Mouse (Mus musculus) liver, embryonic 11.5 days (tissue): ENCODE data around the gene Tecta. TPM values are rescaled to one million over a fixed set of nuclear protein-coding genes. Genes with fewer than 3 reads are reported as not detected.

Experiments used
- ATAC-seq: fragments of 200-750 bp; cut with Nextera tagmentation; replicated peaks from 2 replicates; pipeline ENCODE4 v1.8.0; 2017; ENCODE audit warnings: moderate number of reproducible peaks, mild to moderate bottlenecking, moderate TSS enrichment, moderate library complexity; ENCODE audit not compliant: low FRiP score
- DNase-seq: peaks from one replicate; pipeline ENCODE4 v3.0.0-alpha.2; 2017; ENCODE audit warnings: low spot score
- H3K27ac ChIP-seq: fragments of 300-500 bp; sonication (generic); 2 replicates; pipeline ENCODE4 v1.5.1; 2014; ENCODE audit warnings: mild to moderate bottlenecking, low read depth, low read length, control low read depth
- H3K27me3 ChIP-seq: fragments of 300-500 bp; sonication (generic); replicated peaks from 2 replicates; pipeline ENCODE4 v1.6.1; 2014; ENCODE audit warnings: low read length, mixed read lengths; ENCODE audit not compliant: control insufficient read depth, insufficient read depth
- H3K36me3 ChIP-seq: fragments of 300-500 bp; sonication (generic); 2 replicates; pipeline ENCODE4 v1.6.1; 2014; ENCODE audit warnings: mild to moderate bottlenecking, low read length, moderate library complexity, mixed read lengths; ENCODE audit not compliant: control insufficient read depth, insufficient read depth
- H3K4me1 ChIP-seq: fragments of 300-500 bp; sonication (generic); replicated peaks from 2 replicates; pipeline ENCODE4 v1.6.1; 2014; ENCODE audit warnings: low read length, mixed read lengths; ENCODE audit not compliant: control insufficient read depth, insufficient read depth
- H3K4me2 ChIP-seq: fragments of 300-500 bp; sonication (generic); 2 replicates; pipeline ENCODE4 v1.6.1; 2014; ENCODE audit warnings: mild to moderate bottlenecking, control low read depth, moderate library complexity
- H3K4me3 ChIP-seq: fragments of 300-500 bp; sonication (generic); 2 replicates; pipeline ENCODE4 v1.5.1; 2014; ENCODE audit warnings: low read depth, low read length, control low read depth
- H3K9ac ChIP-seq: fragments of 300-500 bp; sonication (generic); 2 replicates; pipeline ENCODE4 v1.6.1; 2014; ENCODE audit warnings: low read depth, low read length, control low read depth
- H3K9me3 ChIP-seq: fragments of 300-500 bp; sonication (generic); 2 replicates; pipeline ENCODE4 v1.6.1; 2016; ENCODE audit warnings: low read length, inconsistent platforms, mixed read lengths; ENCODE audit not compliant: control insufficient read depth
- WGBS: fragments of 180-500 bp; shearing (Covaris S2); extraction: QIAGEN DNeasy Blood & Tissue Kit; methylation state at CpG from one replicate; pipeline ENCODE4 v1.1.7; 2014; 5-methylcytosine and 5-hydroxymethylcytosine counted together
- polyA plus RNA-seq: library from polyadenylated mRNA; unstranded; fragments of >200 nt; fragmentation: Nextera tagmentation; extraction: Ambion mirVana; gene quantifications from 2 replicates; pipeline ENCODE4 v1.2.1, GENCODE M21; 2014

Tecta gene
- polyA plus RNA-seq, 1 experiment from 2014 or later: 0.08 TPM

DNA sequence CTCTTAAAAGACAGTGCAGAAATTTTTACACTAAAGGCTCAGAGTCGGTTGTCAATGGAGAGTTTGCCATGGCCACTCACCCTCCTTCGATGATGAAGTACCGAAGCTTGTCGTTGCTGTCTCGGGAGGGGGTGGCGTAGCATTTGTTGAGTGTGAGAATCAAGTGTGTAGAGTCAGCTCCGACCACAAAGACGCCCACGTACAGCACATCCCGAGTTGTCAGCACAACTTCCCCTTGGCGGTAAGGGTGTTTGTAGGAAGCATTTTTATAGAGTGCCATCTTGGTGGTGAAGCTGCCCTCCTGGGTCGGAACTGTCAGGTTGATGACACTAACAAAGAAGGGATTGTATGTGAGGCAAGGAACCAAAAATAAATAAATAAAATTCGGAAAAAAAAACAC lies 62.7 kb downstream of the Tecta start:
- ATAC-seq (no peak), DNase-seq (no peak)
- Histone ChIP-seq H3K4me1 (no peaks in the 10 kb centered on the region), H3K27ac (no peak overlapping the region), H3K4me3 (no peak overlapping the region), H3K9ac (no peak overlapping the region), H3K27me3 (no peaks in the 10 kb centered on the region), H3K9me3 (no peaks in the 10 kb centered on the region), H3K36me3 (no peaks in the 10 kb centered on the region), H3K4me2 (no peak overlapping the region)
- 72% methylated on average over 13 of the region's 13 CpGs for WGBS

DNA sequence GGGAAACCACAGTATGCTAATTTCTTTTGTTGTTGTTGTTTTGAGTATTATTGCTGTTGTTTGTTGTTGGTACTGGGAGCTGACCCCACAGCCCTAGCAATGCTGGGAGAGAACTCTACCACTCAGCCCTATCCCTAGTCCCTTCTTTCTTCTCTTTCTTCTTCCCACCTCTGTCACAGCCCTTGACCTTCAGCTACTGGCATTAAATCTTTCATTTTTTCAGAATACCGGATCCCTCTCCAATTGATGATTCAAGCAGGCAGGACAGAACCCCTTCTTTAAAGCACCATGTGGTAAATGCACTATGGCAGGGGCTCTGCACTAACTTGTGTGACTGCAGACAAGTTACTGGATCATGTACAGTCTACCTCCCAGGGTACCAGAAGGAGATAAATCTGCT lies 63.2 kb downstream of the Tecta start:
- H3K4me2 ChIP-seq: no peak overlapping the region

GRCm38 (mm10) chr9:42334885-42335284 lies 64.8 kb downstream of the Tecta start:
- Histone ChIP-seq H3K27me3 (no peaks in the 10 kb centered on the region; the same call in 1 of the 2 replicates), H3K36me3 (no peaks in the 10 kb centered on the region), H3K4me2 (no peak overlapping the region), H3K27ac (no peak overlapping the region), H3K4me1 (no peaks in the 10 kb centered on the region), H3K4me3 (no peak overlapping the region), H3K9ac (no peak overlapping the region), H3K9me3 (no peaks in the 10 kb centered on the region)
- DNase-seq: no peak
- 84% methylated on average over 3 of the region's 3 CpGs for WGBS
- ATAC-seq: no peak

More for the DNA sequence above, 63.2 kb downstream of the Tecta start:
- ATAC-seq (no peak), DNase-seq (no peak)
- Histone ChIP-seq H3K36me3 (no peaks in the 10 kb centered on the region), H3K27ac (no peak overlapping the region), H3K27me3 (no peaks in the 10 kb centered on the region), H3K9me3 (no peaks in the 10 kb centered on the region), H3K9ac (no peak overlapping the region), H3K4me3 (no peak overlapping the region), H3K4me1 (no peaks in the 10 kb centered on the region)
- 84% methylated on average over 1 of the region's 1 CpGs for WGBS

DNA sequence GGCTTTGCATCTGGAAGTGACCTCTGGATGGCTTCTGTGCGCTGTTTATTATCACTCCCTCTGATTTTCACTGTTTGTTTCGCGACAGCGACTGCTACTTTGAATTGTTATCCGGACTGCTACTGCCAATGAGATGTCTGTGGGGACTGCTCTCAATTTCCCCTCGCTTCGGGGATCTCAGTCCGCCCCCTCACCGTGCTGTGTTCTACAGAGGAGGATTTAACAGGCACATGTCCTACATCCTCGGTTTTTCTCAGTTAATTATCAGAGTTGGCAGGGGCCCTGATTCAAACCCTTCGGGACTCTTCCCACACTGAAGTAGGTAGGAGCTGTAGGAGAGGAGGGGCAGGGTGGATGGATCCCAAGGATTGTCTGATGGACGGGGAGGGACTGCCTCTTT lies 67.0 kb downstream of the Tecta start:
- no peaks in the 10 kb centered on the region for H3K9me3 ChIP-seq
- no peaks in the 10 kb centered on the region; the same call in 1 of the 2 replicates for H3K27me3 ChIP-seq
- no peak overlapping the region for H3K27ac ChIP-seq
- H3K4me2 ChIP-seq: no peak overlapping the region
- H3K4me3 ChIP-seq: no peak overlapping the region
- ATAC-seq: no peak
- H3K36me3 ChIP-seq: no peaks in the 10 kb centered on the region
- no peaks in the 10 kb centered on the region for H3K4me1 ChIP-seq
- no peak overlapping the region for H3K9ac ChIP-seq
- no peak for DNase-seq
- 52% methylated on average over 12 of the region's 12 CpGs for WGBS

GRCm38 (mm10) chr9:42331341-42331740 lies 68.4 kb downstream of the Tecta start:
- Histone ChIP-seq H3K9me3 (no peaks in the 10 kb centered on the region), H3K9ac (no peak overlapping the region), H3K4me1 (no peaks in the 10 kb centered on the region), H3K4me3 (no peak overlapping the region), H3K27ac (no peak overlapping the region), H3K27me3 (no peaks in the 10 kb centered on the region; the same call in 1 of the 2 replicates), H3K36me3 (no peaks in the 10 kb centered on the region), H3K4me2 (no peak overlapping the region)
- ATAC-seq (no peak), DNase-seq (no peak)
- 85% methylated on average over 7 of the region's 7 CpGs for WGBS

GRCm38 (mm10) chr9:42329753-42330152 lies 70.0 kb downstream of the Tecta start:
- Histone ChIP-seq H3K27me3 (no peaks in the 10 kb centered on the region; the same call in 1 of the 2 replicates), H3K9me3 (no peaks in the 10 kb centered on the region), H3K9ac (no peak overlapping the region), H3K4me1 (no peaks in the 10 kb centered on the region), H3K36me3 (no peaks in the 10 kb centered on the region), H3K4me2 (no peak overlapping the region), H3K27ac (no peak overlapping the region), H3K4me3 (no peak overlapping the region)
- DNase-seq (no peak), ATAC-seq (no peak)
- 71% methylated on average over 9 of the region's 9 CpGs for WGBS

DNA sequence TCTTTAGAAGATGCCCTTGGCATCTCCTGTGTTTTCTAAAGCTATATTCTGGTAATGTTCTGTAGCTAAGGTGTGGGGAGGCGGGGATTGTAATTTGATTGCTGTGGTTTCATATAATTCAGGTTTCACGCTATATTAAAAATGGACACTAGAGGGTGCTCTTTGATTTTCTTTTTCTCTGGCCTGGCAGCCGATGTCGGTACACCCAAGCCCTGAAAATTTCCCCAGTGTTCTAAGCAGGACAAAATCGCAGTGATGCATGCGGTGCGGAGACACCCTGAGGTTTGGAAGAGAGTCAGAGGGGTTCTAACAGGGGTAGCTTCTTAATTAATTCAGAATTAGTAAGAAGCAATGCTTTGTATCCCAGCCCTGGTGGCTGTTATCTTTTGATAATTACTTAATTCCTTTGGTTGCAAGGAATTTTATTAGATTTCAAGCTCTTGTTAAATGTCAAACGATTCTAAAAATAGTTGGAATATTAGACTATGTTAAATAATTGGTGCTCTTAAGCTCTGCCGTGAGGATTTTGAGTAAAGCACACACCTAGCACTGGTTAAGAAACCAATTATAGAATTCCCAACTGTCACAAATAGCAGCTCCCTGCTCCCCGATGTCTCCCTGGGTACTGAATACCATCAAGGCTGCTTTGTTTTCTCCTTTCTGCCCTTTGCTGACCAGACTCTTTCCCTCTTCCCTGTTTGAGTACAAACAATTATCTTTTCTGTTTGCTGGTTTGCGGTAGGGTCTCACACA lies 72.9 kb downstream of the Tecta start:
- no peak for ATAC-seq

DNA sequence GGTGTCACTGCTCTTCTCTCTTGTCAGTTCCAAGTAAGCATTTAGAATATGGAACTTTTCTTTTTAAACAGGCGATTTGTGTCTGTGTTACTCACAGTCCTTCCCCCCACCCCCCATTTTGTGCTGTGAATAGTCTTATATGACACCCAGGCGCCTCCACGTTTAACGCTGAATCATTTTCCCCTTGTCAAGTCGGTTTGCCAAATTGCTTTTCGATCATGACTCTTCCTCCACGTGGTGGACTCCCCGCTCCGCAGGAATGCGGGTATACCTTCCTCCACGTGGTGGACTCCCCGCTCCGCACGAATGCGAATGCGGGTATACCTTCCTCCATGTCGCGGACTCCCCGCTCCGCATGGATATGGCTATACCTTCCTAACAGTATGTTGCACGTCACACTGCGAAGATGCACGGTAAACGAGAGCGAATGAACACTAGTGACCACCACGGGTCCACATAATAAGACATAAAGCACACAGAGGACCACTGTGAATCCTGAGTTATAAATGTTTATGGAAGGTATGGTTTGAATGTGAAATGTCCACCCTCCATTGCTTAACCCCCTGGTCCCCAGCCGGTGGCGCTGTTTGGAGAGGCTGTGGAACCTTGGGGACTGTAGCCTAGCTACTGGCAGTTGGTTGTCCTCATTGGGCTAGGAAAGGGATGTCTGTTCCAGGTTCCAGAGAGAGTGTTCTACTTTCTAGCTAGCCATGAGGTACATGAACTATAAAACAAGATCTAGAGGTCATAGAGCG lies 74.9 kb downstream of the Tecta start:
- H3K4me1 ChIP-seq: no peaks in the 10 kb centered on the region
- H3K4me2 ChIP-seq: peak overlapping the region; percentile 32; the same call in 1 of the 2 replicates
- 51% methylated on average over 29 of the region's 29 CpGs for WGBS
- H3K4me3 ChIP-seq: no peak overlapping the region
- no peak overlapping the region for H3K9ac ChIP-seq
- H3K27ac ChIP-seq: no peak overlapping the region
- DNase-seq (peak; percentile 32), ATAC-seq (no peak)
- no peaks in the 10 kb centered on the region for H3K27me3 ChIP-seq
- no peaks in the 10 kb centered on the region for H3K36me3 ChIP-seq
- H3K9me3 ChIP-seq: 0 out of 2 replicates have a peak, but pooled peaks cover 2% of the 10 kb centered on the region

More for the DNA sequence above, 72.9 kb downstream of the Tecta start:
- no peak for DNase-seq
- Histone ChIP-seq H3K4me3 (no peak overlapping the region), H3K9me3 (no peaks in the 10 kb centered on the region), H3K4me2 (no peak overlapping the region), H3K9ac (no peak overlapping the region), H3K27ac (no peak overlapping the region), H3K36me3 (no peaks in the 10 kb centered on the region), H3K4me1 (no peaks in the 10 kb centered on the region), H3K27me3 (no peaks in the 10 kb centered on the region; the same call in 1 of the 2 replicates)
- 32% methylated on average over 11 of the region's 11 CpGs for WGBS
